Comparison of ENCODE assay signal across 21 mouse cellular contexts in the genomic region with DNA sequence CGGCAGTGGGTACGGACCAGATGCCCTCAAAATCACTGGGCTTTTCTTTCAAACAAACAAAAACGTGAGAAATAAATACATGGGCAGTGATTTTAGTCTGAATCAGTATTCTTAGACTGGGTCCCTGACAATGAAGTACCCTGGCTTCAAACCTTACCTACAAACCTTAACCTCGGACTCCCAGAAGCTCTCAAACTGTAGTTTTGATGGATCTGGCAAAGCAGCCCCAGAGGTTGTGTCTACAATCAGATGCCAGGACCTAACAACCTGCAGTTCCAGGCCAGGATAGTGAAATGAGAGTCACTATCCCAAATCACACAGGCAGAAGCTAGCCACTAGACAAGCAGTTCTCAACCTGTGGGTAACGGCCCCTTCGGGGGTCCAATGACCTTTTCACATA.
DNase-seq lines count a peak whose midpoint lies in the region; ATAC-seq lines count a peak whose summit lies in the region.
"Had no signal": no experiment of that assay in that cellular context is flagged by ENCODE, and none has a peak within 500 bp of the region (broad histone marks: within the 10 kb centered on the region; RNA-seq: fewer than 3 reads in every experiment).

No protein-coding gene starts in this region.

- H3K4me3 ChIP-seq in hindbrain, embryonic 10.5 days = no peak overlapping the region
- H3K4me3 ChIP-seq in hindbrain, embryonic 13.5 days = no peak overlapping the region
- no peak overlapping the region for H3K4me3 ChIP-seq in midbrain, embryonic 11.5 days (ENCODE audit: low read depth, low read length)
- H3K4me3 ChIP-seq in midbrain, embryonic 16.5 days (ENCODE audit: low read depth, low read length) = no peak overlapping the region
- H3K4me3 ChIP-seq in limb, embryonic 10.5 days = no peak overlapping the region
- H3K4me3 ChIP-seq: embryonic facial prominence, embryonic 12.5 days; forebrain, embryonic 12.5 days; forebrain, embryonic 15.5 days had no signal

- H3K9me3 ChIP-seq in hindbrain, embryonic 10.5 days = no peaks in the 10 kb centered on the region
- H3K9me3 ChIP-seq in hindbrain, embryonic 13.5 days = no peaks in the 10 kb centered on the region
- H3K9me3 ChIP-seq in midbrain, embryonic 11.5 days (ENCODE audit: control insufficient read depth, low read length) = no peaks in the 10 kb centered on the region
- peaks cover 2% of the 10 kb centered on the region; the same call in 1 of the 2 replicates for H3K9me3 ChIP-seq in midbrain, embryonic 16.5 days (replicated peaks; ENCODE audit: control insufficient read depth, low read length, poor library complexity, severe bottlenecking)
- no peaks in the 10 kb centered on the region for H3K9me3 ChIP-seq in limb, embryonic 10.5 days (replicated peaks)
- H3K9me3 ChIP-seq: embryonic facial prominence, embryonic 12.5 days; forebrain, embryonic 12.5 days; forebrain, embryonic 15.5 days had no signal

- H3K9ac ChIP-seq in hindbrain, embryonic 13.5 days = no peak overlapping the region
- no peak overlapping the region for H3K9ac ChIP-seq in midbrain, embryonic 11.5 days (ENCODE audit: low read length)
- no peak overlapping the region for H3K9ac ChIP-seq in midbrain, embryonic 16.5 days (ENCODE audit: low read depth, low read length)
- H3K9ac ChIP-seq: embryonic facial prominence, embryonic 12.5 days; forebrain, embryonic 12.5 days; forebrain, embryonic 15.5 days; forebrain, postnatal 0 days had no signal

- peak; percentile 54 for DNase-seq in heart, adult 11 months
- no peak for DNase-seq in heart, adult 18-20 months
- DNase-seq in hindbrain, embryonic 10.5 days (ENCODE audit: low spot score) = no peak
- DNase-seq in midbrain, embryonic 11.5 days (ENCODE audit: low spot score, missing footprints) = peak; percentile 84
- DNase-seq in limb, embryonic 10.5 days (ENCODE audit: low spot score) = no peak
- DNase-seq in kidney, adult 11 months = no peak
- DNase-seq: adrenal gland, adult 2 months; adrenal gland, postnatal 10 days; adrenal gland, postnatal 25 days; cerebellum, adult 11 months; cerebellum, adult 18-20 months; cerebellum, adult 8-10 months; cerebellum, adult 9-11 months; cerebellum, postnatal 14 days; cerebellum, postnatal 36 days; forebrain, postnatal 0 days had no signal

- H3K4me1 ChIP-seq in hindbrain, embryonic 10.5 days (replicated peaks) = peaks cover 14% of the 10 kb centered on the region
- H3K4me1 ChIP-seq in hindbrain, embryonic 13.5 days (replicated peaks) = no peaks in the 10 kb centered on the region
- peaks cover 5% of the 10 kb centered on the region; the same call in 1 of the 2 replicates for H3K4me1 ChIP-seq in midbrain, embryonic 11.5 days (ENCODE audit: control insufficient read depth, insufficient read depth, low read length)
- H3K4me1 ChIP-seq in midbrain, embryonic 16.5 days (ENCODE audit: control insufficient read depth, insufficient read depth, low read length) = no peaks in the 10 kb centered on the region
- peaks cover 34% of the 10 kb centered on the region for H3K4me1 ChIP-seq in limb, embryonic 10.5 days
- H3K4me1 ChIP-seq: forebrain, embryonic 15.5 days had no signal

- no peak overlapping the region for H3K4me2 ChIP-seq in hindbrain, embryonic 13.5 days
- no peak overlapping the region for H3K4me2 ChIP-seq in midbrain, embryonic 11.5 days
- H3K4me2 ChIP-seq in midbrain, embryonic 16.5 days (ENCODE audit: low read length) = no peak overlapping the region
- H3K4me2 ChIP-seq: embryonic facial prominence, embryonic 12.5 days; forebrain, embryonic 12.5 days; forebrain, embryonic 15.5 days had no signal

- no peak for ATAC-seq in hindbrain, embryonic 13.5 days (ENCODE audit: low FRiP score)
- no peak for ATAC-seq in midbrain, embryonic 11.5 days (ENCODE audit: low FRiP score)
- ATAC-seq in midbrain, embryonic 16.5 days = no peak
- ATAC-seq: forebrain, embryonic 15.5 days; forebrain, postnatal 0 days had no signal

- no peaks in the 10 kb centered on the region for H3K27me3 ChIP-seq in hindbrain, embryonic 10.5 days (ENCODE audit: insufficient read depth, poor library complexity, severe bottlenecking)
- no peaks in the 10 kb centered on the region for H3K27me3 ChIP-seq in hindbrain, embryonic 13.5 days
- no peaks in the 10 kb centered on the region for H3K27me3 ChIP-seq in midbrain, embryonic 11.5 days (ENCODE audit: control insufficient read depth, insufficient read depth, low read length)
- H3K27me3 ChIP-seq in midbrain, embryonic 16.5 days (ENCODE audit: control insufficient read depth, insufficient read depth, low read depth, low read length) = no peaks in the 10 kb centered on the region
- no peaks in the 10 kb centered on the region for H3K27me3 ChIP-seq in limb, embryonic 10.5 days (ENCODE audit: low read depth, poor library complexity, severe bottlenecking)
- H3K27me3 ChIP-seq: embryonic facial prominence, embryonic 12.5 days; forebrain, embryonic 12.5 days; forebrain, embryonic 15.5 days had no signal

- 78% methylated on average over 6 of the region's 6 CpGs for WGBS in hindbrain, embryonic 10.5 days
- 78% methylated on average over 6 of the region's 6 CpGs for WGBS in hindbrain, embryonic 13.5 days
- 81% methylated on average over 6 of the region's 6 CpGs for WGBS in midbrain, embryonic 11.5 days
- 78% methylated on average over 6 of the region's 6 CpGs for WGBS in midbrain, embryonic 16.5 days
- WGBS in limb, embryonic 10.5 days = 89% methylated on average over 6 of the region's 6 CpGs

- peak overlapping the region; percentile 50; the same call in 1 of the 2 replicates for H3K27ac ChIP-seq in hindbrain, embryonic 10.5 days
- H3K27ac ChIP-seq in hindbrain, embryonic 13.5 days = no peak overlapping the region
- H3K27ac ChIP-seq in midbrain, embryonic 11.5 days (ENCODE audit: low read depth, low read length) = no peak overlapping the region
- H3K27ac ChIP-seq in midbrain, embryonic 16.5 days (ENCODE audit: low read length) = no peak overlapping the region
- H3K27ac ChIP-seq in limb, embryonic 10.5 days = peak overlapping the region; percentile 61
- H3K27ac ChIP-seq: embryonic facial prominence, embryonic 12.5 days; forebrain, embryonic 12.5 days; forebrain, embryonic 15.5 days had no signal

- H3K36me3 ChIP-seq in hindbrain, embryonic 10.5 days = no peaks in the 10 kb centered on the region
- no peaks in the 10 kb centered on the region for H3K36me3 ChIP-seq in hindbrain, embryonic 13.5 days
- no peaks in the 10 kb centered on the region for H3K36me3 ChIP-seq in midbrain, embryonic 11.5 days (ENCODE audit: control insufficient read depth, insufficient read depth, low read length)
- no peaks in the 10 kb centered on the region for H3K36me3 ChIP-seq in midbrain, embryonic 16.5 days (ENCODE audit: control insufficient read depth, insufficient read depth, low read length)
- H3K36me3 ChIP-seq in limb, embryonic 10.5 days = peaks cover 24% of the 10 kb centered on the region
- H3K36me3 ChIP-seq: embryonic facial prominence, embryonic 12.5 days; forebrain, embryonic 12.5 days; forebrain, embryonic 15.5 days had no signal

Comparison
In these comparisons a context has a peak if more than half of its experiments do, and no peak if none do; other contexts are left out.
1. DNase-seq: peak in heart, adult 11 months (single experiment) and midbrain, embryonic 11.5 days (single experiment); none in heart, adult 18-20 months (0 of 2), hindbrain, embryonic 10.5 days (single experiment), limb, embryonic 10.5 days (single experiment) and kidney, adult 11 months (single experiment).
2. H3K27ac ChIP-seq: peak in hindbrain, embryonic 10.5 days (single experiment) and limb, embryonic 10.5 days (single experiment); none in hindbrain, embryonic 13.5 days (single experiment), midbrain, embryonic 11.5 days (single experiment) and midbrain, embryonic 16.5 days (single experiment).